ENCODE assay signal across 27 mouse cellular contexts in the genomic region with DNA sequence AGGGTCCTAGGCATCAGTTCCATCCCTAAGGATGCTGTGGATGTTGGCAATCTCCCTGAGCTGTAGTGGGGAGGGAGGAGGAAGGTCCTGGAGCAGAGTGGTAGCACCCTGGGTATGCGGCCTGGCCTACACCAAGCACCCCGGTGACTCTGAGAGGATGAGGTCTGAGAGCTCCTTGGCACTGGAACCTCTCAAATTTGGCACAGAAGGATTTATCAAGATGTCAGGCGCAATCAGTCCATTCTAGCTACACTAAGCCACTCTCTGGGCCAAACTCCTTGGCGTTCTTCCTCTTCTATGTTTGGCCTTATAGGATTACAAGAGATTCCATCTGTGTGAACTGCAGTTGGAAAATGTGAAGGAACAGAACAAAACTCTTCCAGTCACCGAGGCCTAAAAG.
A peak's percentile ranks its signal among the peaks of the same experiment; 100 is the strongest.
DNase-seq lines count a peak whose midpoint lies in the region; ATAC-seq and TF ChIP-seq lines count a peak whose summit lies in the region.
"Had no signal": no experiment of that assay in that cellular context is flagged by ENCODE, and none has a peak within 500 bp of the region (broad histone marks: within the 10 kb centered on the region; RNA-seq: fewer than 3 reads in every experiment).

No protein-coding gene starts in this region.

- no peaks in the 10 kb centered on the region for H3K27me3 ChIP-seq in hindbrain, postnatal 0 days (ENCODE audit: insufficient read depth, low read length)
- H3K27me3 ChIP-seq in hindbrain, embryonic 11.5 days (ENCODE audit: control insufficient read depth, insufficient read depth, low read length), result no peaks in the 10 kb centered on the region
- H3K27me3 ChIP-seq: CH12.LX; embryonic facial prominence, embryonic 15.5 days; forebrain, embryonic 15.5 days; heart, embryonic 13.5 days; hindbrain, embryonic 12.5 days; kidney, embryonic 15.5 days; neural tube, embryonic 15.5 days had no signal

- no peak overlapping the region for H3K27ac ChIP-seq in hindbrain, postnatal 0 days
- H3K27ac ChIP-seq in hindbrain, embryonic 11.5 days (ENCODE audit: low read depth, low read length), result no peak overlapping the region
- H3K27ac ChIP-seq: embryonic facial prominence, embryonic 15.5 days; forebrain, embryonic 15.5 days; heart, embryonic 13.5 days; hindbrain, embryonic 12.5 days; kidney, embryonic 15.5 days; left cerebral cortex, adult 2 months; limb, embryonic 10.5 days; midbrain, embryonic 10.5 days; neural tube, embryonic 15.5 days had no signal

- H3K9me3 ChIP-seq in hindbrain, postnatal 0 days (ENCODE audit: low read length), result 0 out of 2 replicates have a peak, but pooled peaks cover 2% of the 10 kb centered on the region
- H3K9me3 ChIP-seq in hindbrain, embryonic 11.5 days (ENCODE audit: control insufficient read depth, low read length), result no peaks in the 10 kb centered on the region
- H3K9me3 ChIP-seq: forebrain, embryonic 15.5 days; G1E; hindbrain, embryonic 12.5 days; limb, embryonic 10.5 days; midbrain, embryonic 10.5 days; neural tube, embryonic 15.5 days had no signal

- H3K4me2 ChIP-seq in hindbrain, postnatal 0 days (ENCODE audit: low read depth, low read length), result no peak overlapping the region
- H3K4me2 ChIP-seq in hindbrain, embryonic 11.5 days (replicated peaks; ENCODE audit: low read depth, low read length), result no peak overlapping the region
- H3K4me2 ChIP-seq: embryonic facial prominence, embryonic 15.5 days; forebrain, embryonic 15.5 days; heart, embryonic 13.5 days; hindbrain, embryonic 12.5 days; kidney, embryonic 15.5 days; neural tube, embryonic 15.5 days had no signal

- peak; percentile 23 for DNase-seq in hindbrain, postnatal 0 days (ENCODE audit: low spot score)
- DNase-seq in hindbrain, embryonic 11.5 days (ENCODE audit: low spot score), result no peak
- peak; percentile 61 for DNase-seq in cerebellum, adult 11 months
- peak; percentile 58 for DNase-seq in cerebellum, adult 8-10 months
- peak; percentile 44 to 68 for DNase-seq in cerebellum, postnatal 36 days
- DNase-seq in kidney, postnatal 4 days, result no peak
- DNase-seq in left cerebral cortex, adult 18-20 months (ENCODE audit: low spot score in 2 of 2), result no peak
- DNase-seq: adrenal gland, adult 8-10 months; B cell, adult 2 months; embryo, embryonic 11 days; gastrocnemius, postnatal 25 days; heart, adult 18-20 months; heart, postnatal 14 days; kidney, adult 11 months; kidney, postnatal 36 days had no signal

- no peaks in the 10 kb centered on the region for H3K4me1 ChIP-seq in hindbrain, postnatal 0 days (ENCODE audit: insufficient read depth, low read length)
- no peaks in the 10 kb centered on the region for H3K4me1 ChIP-seq in hindbrain, embryonic 11.5 days (replicated peaks; ENCODE audit: control insufficient read depth, insufficient read depth, low read length)
- H3K4me1 ChIP-seq: embryonic facial prominence, embryonic 15.5 days; kidney, embryonic 15.5 days had no signal

- H3K4me3 ChIP-seq in hindbrain, postnatal 0 days (ENCODE audit: low read length), result no peak overlapping the region
- no peak overlapping the region for H3K4me3 ChIP-seq in hindbrain, embryonic 11.5 days (ENCODE audit: low read depth, low read length)
- H3K4me3 ChIP-seq: embryonic facial prominence, embryonic 15.5 days; forebrain, embryonic 15.5 days; heart, embryonic 13.5 days; hindbrain, embryonic 12.5 days; kidney, embryonic 15.5 days; left cerebral cortex, adult 2 months; limb, embryonic 10.5 days; midbrain, embryonic 10.5 days; neural tube, embryonic 15.5 days had no signal

- no peak for TF ChIP-seq CTCF in hindbrain, postnatal 0 days (IDR thresholded peaks at IDR 0.05; ENCODE audit: low read depth)

- ATAC-seq in hindbrain, postnatal 0 days, result no peak
- ATAC-seq in hindbrain, embryonic 11.5 days (ENCODE audit: low FRiP score), result no peak
- ATAC-seq: forebrain, embryonic 15.5 days; lung, postnatal 0 days had no signal

- H3K36me3 ChIP-seq in hindbrain, postnatal 0 days (ENCODE audit: insufficient read depth, low read length), result peaks cover 7% of the 10 kb centered on the region; the same call in 1 of the 2 replicates
- H3K36me3 ChIP-seq in hindbrain, embryonic 11.5 days (ENCODE audit: control insufficient read depth, insufficient read depth, low read length), result no peaks in the 10 kb centered on the region
- H3K36me3 ChIP-seq: embryonic facial prominence, embryonic 15.5 days; limb, embryonic 10.5 days had no signal

- 79% methylated on average over 5 of the region's 5 CpGs for WGBS in hindbrain, postnatal 0 days
- 92% methylated on average over 5 of the region's 5 CpGs for WGBS in hindbrain, embryonic 11.5 days

- H3K9ac ChIP-seq in hindbrain, postnatal 0 days (replicated peaks; ENCODE audit: low read length), result no peak overlapping the region
- no peak overlapping the region for H3K9ac ChIP-seq in hindbrain, embryonic 11.5 days (ENCODE audit: low read depth, low read length)
- H3K9ac ChIP-seq: embryonic facial prominence, embryonic 15.5 days; forebrain, embryonic 15.5 days; heart, embryonic 13.5 days; hindbrain, embryonic 12.5 days; kidney, embryonic 15.5 days; neural tube, embryonic 15.5 days had no signal

Comparison
In these comparisons a context has a peak if more than half of its experiments do, and no peak if none do; other contexts are left out.
1. DNase-seq: peak in hindbrain, postnatal 0 days (single experiment), cerebellum, adult 11 months (single experiment), cerebellum, adult 8-10 months (single experiment) and cerebellum, postnatal 36 days (2 of 2); none in hindbrain, embryonic 11.5 days (single experiment), kidney, postnatal 4 days (0 of 2) and left cerebral cortex, adult 18-20 months (0 of 2).